Mouse (Mus musculus) CH12.LX (cell line): ENCODE measurements around the gene Btbd1.

Experiments
- CTCF ChIP-seq, 2 experiments: IDR thresholded peaks in 1 of 2; conservative IDR thresholded peaks in 1 of 2; 2 replicates each; pipeline ENCODE4 v1.5.1; 2011 to 2012; ENCODE audit warnings: low read depth in 2 of 2, low read length in 2 of 2, improper control_type of control experiment in 1 of 2, inconsistent platforms in 1 of 2, mild to moderate bottlenecking in 1 of 2, moderate library complexity in 1 of 2
- E2F4 ChIP-seq: IDR thresholded peaks from 2 replicates; pipeline ENCODE4 v1.6.1; 2011; ENCODE audit warnings: low read depth, low read length, improper control_type of control experiment; ENCODE audit not compliant: insufficient replicate concordance
- ZNF384 ChIP-seq: IDR thresholded peaks from 2 replicates; pipeline ENCODE4 v1.6.1; 2012; ENCODE audit warnings: low read depth, low read length, improper control_type of control experiment, inconsistent platforms

DNA sequence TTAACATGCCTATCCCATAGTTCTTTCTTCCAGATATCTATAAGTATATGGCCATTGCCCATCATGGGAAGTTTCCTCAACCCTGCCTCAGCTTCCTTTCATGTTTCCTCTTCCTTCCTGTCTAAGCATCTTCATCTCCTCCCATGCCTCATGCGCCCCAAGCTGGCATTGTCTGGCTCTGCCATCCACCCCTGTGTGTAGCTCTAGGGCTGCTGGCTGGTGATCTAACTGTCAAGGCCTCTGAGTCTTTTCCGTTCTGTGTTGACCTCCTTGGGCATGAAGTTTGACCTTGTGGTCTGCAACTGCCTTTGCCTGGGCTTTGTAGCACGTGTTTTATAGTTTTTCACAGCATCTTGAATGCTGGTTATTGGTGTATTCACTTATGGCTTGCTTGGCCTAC, 16.1 kb upstream of the Btbd1 start:
- TF ChIP-seq CTCF (conservative IDR thresholded peaks at IDR 0.05 in 1 of 2, IDR thresholded peaks at IDR 0.05 in 1 of 2; ENCODE audit: low read depth in 2 of 2, low read length in 2 of 2) (no peak), ZNF384 (no peak), E2F4 (no peak)
